In genomic region chr1:94502066-94502861, GRCm38 (mm10) we compare ENCODE assay signal across 25 mouse cellular contexts.
DNase-seq lines count a peak whose midpoint lies in the region; ATAC-seq lines count a peak whose summit lies in the region.
"Had no signal": no experiment of that assay in that cellular context is flagged by ENCODE, and none has a peak within 500 bp of the region (broad histone marks: within the 10 kb centered on the region; RNA-seq: fewer than 3 reads in every experiment).

No protein-coding gene starts in this region.

- H3K27ac ChIP-seq in embryonic facial prominence, embryonic 11.5 days (replicated peaks; ENCODE audit: low read depth, low read length): no peak overlapping the region
- no peak overlapping the region for H3K27ac ChIP-seq in embryonic facial prominence, embryonic 10.5 days (replicated peaks)
- H3K27ac ChIP-seq in midbrain, embryonic 14.5 days (replicated peaks; ENCODE audit: low read depth, low read length): no peak overlapping the region
- no peak overlapping the region for H3K27ac ChIP-seq in midbrain, embryonic 13.5 days
- H3K27ac ChIP-seq in forebrain, embryonic 14.5 days (ENCODE audit: low read depth, low read length): no peak overlapping the region
- peak overlapping the region; percentile 42; the same call in 1 of the 2 replicates for H3K27ac ChIP-seq in hindbrain, embryonic 15.5 days (replicated peaks)
- H3K27ac ChIP-seq: embryonic facial prominence, embryonic 15.5 days; limb, embryonic 13.5 days; liver, embryonic 12.5 days had no signal

- no peaks in the 10 kb centered on the region for H3K36me3 ChIP-seq in embryonic facial prominence, embryonic 11.5 days (replicated peaks; ENCODE audit: control insufficient read depth, insufficient read depth, low read depth, low read length)
- H3K36me3 ChIP-seq in embryonic facial prominence, embryonic 10.5 days (replicated peaks): no peaks in the 10 kb centered on the region
- no peaks in the 10 kb centered on the region for H3K36me3 ChIP-seq in midbrain, embryonic 14.5 days (ENCODE audit: control insufficient read depth, insufficient read depth, low read length)
- no peaks in the 10 kb centered on the region for H3K36me3 ChIP-seq in midbrain, embryonic 13.5 days
- H3K36me3 ChIP-seq in forebrain, embryonic 14.5 days (ENCODE audit: control insufficient read depth, insufficient read depth, low read length): no peaks in the 10 kb centered on the region
- no peaks in the 10 kb centered on the region for H3K36me3 ChIP-seq in hindbrain, embryonic 15.5 days
- H3K36me3 ChIP-seq: embryonic facial prominence, embryonic 15.5 days; heart, embryonic 12.5 days; limb, embryonic 13.5 days; liver, embryonic 12.5 days had no signal

- no peak overlapping the region for H3K4me2 ChIP-seq in embryonic facial prominence, embryonic 11.5 days (ENCODE audit: low read depth, low read length)
- no peak overlapping the region for H3K4me2 ChIP-seq in midbrain, embryonic 14.5 days (ENCODE audit: low read length)
- no peak overlapping the region for H3K4me2 ChIP-seq in midbrain, embryonic 13.5 days (replicated peaks)
- no peak overlapping the region for H3K4me2 ChIP-seq in forebrain, embryonic 14.5 days (ENCODE audit: low read length)
- H3K4me2 ChIP-seq in hindbrain, embryonic 15.5 days: no peak overlapping the region
- H3K4me2 ChIP-seq: embryonic facial prominence, embryonic 15.5 days; heart, embryonic 12.5 days; limb, embryonic 13.5 days; liver, embryonic 12.5 days had no signal

- WGBS in embryonic facial prominence, embryonic 11.5 days: 58% methylated on average over 6 of the region's 6 CpGs
- WGBS in embryonic facial prominence, embryonic 10.5 days: 70% methylated on average over 6 of the region's 6 CpGs
- WGBS in midbrain, embryonic 14.5 days: 66% methylated on average over 6 of the region's 6 CpGs
- 78% methylated on average over 6 of the region's 6 CpGs for WGBS in midbrain, embryonic 13.5 days
- WGBS in forebrain, embryonic 14.5 days: 30% methylated on average over 6 of the region's 6 CpGs
- 58% methylated on average over 6 of the region's 6 CpGs for WGBS in hindbrain, embryonic 15.5 days

- DNase-seq in embryonic facial prominence, embryonic 11.5 days (ENCODE audit: low spot score): peak; percentile 5
- DNase-seq in embryonic facial prominence, embryonic 10.5 days (ENCODE audit: low spot score): no peak
- DNase-seq in midbrain, embryonic 14.5 days: no peak
- DNase-seq in forebrain, embryonic 14.5 days (ENCODE audit: low spot score): peak; percentile 77
- DNase-seq in kidney, adult 8-10 months: no peak
- DNase-seq: adrenal gland, postnatal 14 days; cerebellum, adult 11 months; cerebellum, postnatal 14 days; gastrocnemius, postnatal 25 days; heart, adult 18-20 months; heart, postnatal 14 days; kidney, adult 11 months; kidney, postnatal 4 days; lung, adult 18-20 months; lung, postnatal 36 days; right cerebral cortex, postnatal 4 days; thymus, postnatal 25 days had no signal

- H3K4me1 ChIP-seq in embryonic facial prominence, embryonic 11.5 days (ENCODE audit: control insufficient read depth, insufficient read depth, low read length): no peaks in the 10 kb centered on the region
- H3K4me1 ChIP-seq in embryonic facial prominence, embryonic 10.5 days: no peaks in the 10 kb centered on the region
- 0 out of 2 replicates have a peak, but pooled peaks cover 2% of the 10 kb centered on the region for H3K4me1 ChIP-seq in midbrain, embryonic 14.5 days (ENCODE audit: control insufficient read depth, insufficient read depth, low read length)
- H3K4me1 ChIP-seq in midbrain, embryonic 13.5 days (replicated peaks): no peaks in the 10 kb centered on the region
- no peaks in the 10 kb centered on the region; the same call in 1 of the 2 replicates for H3K4me1 ChIP-seq in forebrain, embryonic 14.5 days (ENCODE audit: control insufficient read depth, insufficient read depth, low read length)
- H3K4me1 ChIP-seq in hindbrain, embryonic 15.5 days (replicated peaks): 0 out of 2 replicates have a peak, but pooled peaks cover 3% of the 10 kb centered on the region
- H3K4me1 ChIP-seq: embryonic facial prominence, embryonic 15.5 days; heart, embryonic 12.5 days; limb, embryonic 13.5 days; liver, embryonic 12.5 days; megakaryocyte, embryonic 14.5 days had no signal

- no peaks in the 10 kb centered on the region for H3K9me3 ChIP-seq in embryonic facial prominence, embryonic 11.5 days (replicated peaks; ENCODE audit: control insufficient read depth, low read length)
- no peaks in the 10 kb centered on the region for H3K9me3 ChIP-seq in embryonic facial prominence, embryonic 10.5 days
- no peaks in the 10 kb centered on the region for H3K9me3 ChIP-seq in midbrain, embryonic 14.5 days (ENCODE audit: control insufficient read depth, low read length)
- no peaks in the 10 kb centered on the region for H3K9me3 ChIP-seq in midbrain, embryonic 13.5 days
- no peaks in the 10 kb centered on the region for H3K9me3 ChIP-seq in forebrain, embryonic 14.5 days (replicated peaks; ENCODE audit: control insufficient read depth, low read length)
- no peaks in the 10 kb centered on the region for H3K9me3 ChIP-seq in hindbrain, embryonic 15.5 days
- H3K9me3 ChIP-seq: embryonic facial prominence, embryonic 15.5 days; heart, embryonic 12.5 days; limb, embryonic 13.5 days; liver, embryonic 12.5 days; megakaryocyte, embryonic 14.5 days had no signal

- H3K9ac ChIP-seq in embryonic facial prominence, embryonic 11.5 days (replicated peaks; ENCODE audit: low read length): no peak overlapping the region
- no peak overlapping the region for H3K9ac ChIP-seq in midbrain, embryonic 14.5 days (replicated peaks; ENCODE audit: low read length)
- no peak overlapping the region for H3K9ac ChIP-seq in midbrain, embryonic 13.5 days (replicated peaks)
- H3K9ac ChIP-seq in forebrain, embryonic 14.5 days (ENCODE audit: low read length): no peak overlapping the region
- no peak overlapping the region for H3K9ac ChIP-seq in hindbrain, embryonic 15.5 days
- H3K9ac ChIP-seq: embryonic facial prominence, embryonic 15.5 days; heart, embryonic 12.5 days; limb, embryonic 13.5 days; liver, embryonic 12.5 days had no signal

- no peak overlapping the region for H3K4me3 ChIP-seq in embryonic facial prominence, embryonic 11.5 days (ENCODE audit: low read depth, low read length)
- no peak overlapping the region for H3K4me3 ChIP-seq in embryonic facial prominence, embryonic 10.5 days
- H3K4me3 ChIP-seq in midbrain, embryonic 14.5 days (replicated peaks; ENCODE audit: low read depth, low read length): no peak overlapping the region
- H3K4me3 ChIP-seq in midbrain, embryonic 13.5 days (replicated peaks): no peak overlapping the region
- H3K4me3 ChIP-seq in forebrain, embryonic 14.5 days (ENCODE audit: low read depth, low read length): no peak overlapping the region
- H3K4me3 ChIP-seq in hindbrain, embryonic 15.5 days: no peak overlapping the region
- H3K4me3 ChIP-seq: embryonic facial prominence, embryonic 15.5 days; heart, embryonic 12.5 days; limb, embryonic 13.5 days; liver, embryonic 12.5 days; megakaryocyte, embryonic 14.5 days had no signal

- no peak for ATAC-seq in embryonic facial prominence, embryonic 11.5 days (replicated peaks; ENCODE audit: insufficient number of reproducible peaks, low FRiP score, low TSS enrichment, low read depth)
- ATAC-seq in midbrain, embryonic 14.5 days (ENCODE audit: low FRiP score, low TSS enrichment): peak; percentile 9; the same call in 1 of the 2 replicates
- ATAC-seq in midbrain, embryonic 13.5 days: no peak
- peak; percentile 24; the same call in 1 of the 2 replicates for ATAC-seq in forebrain, embryonic 14.5 days
- ATAC-seq in hindbrain, embryonic 15.5 days (ENCODE audit: low FRiP score, low read depth): peak; percentile 59; the same call in 1 of the 2 replicates
- ATAC-seq in cerebellum, adult (ENCODE audit: insufficient number of reproducible peaks, low FRiP score, low TSS enrichment): no peak
- ATAC-seq: liver, embryonic 12.5 days had no signal

- H3K27me3 ChIP-seq in embryonic facial prominence, embryonic 11.5 days (ENCODE audit: control insufficient read depth, insufficient read depth, low read length): no peaks in the 10 kb centered on the region
- no peaks in the 10 kb centered on the region for H3K27me3 ChIP-seq in embryonic facial prominence, embryonic 10.5 days (replicated peaks; ENCODE audit: low read depth, poor library complexity, severe bottlenecking)
- H3K27me3 ChIP-seq in midbrain, embryonic 14.5 days (ENCODE audit: control insufficient read depth, insufficient read depth, low read length): no peaks in the 10 kb centered on the region
- no peaks in the 10 kb centered on the region for H3K27me3 ChIP-seq in midbrain, embryonic 13.5 days
- H3K27me3 ChIP-seq in forebrain, embryonic 14.5 days (replicated peaks; ENCODE audit: control insufficient read depth, insufficient read depth, low read length): no peaks in the 10 kb centered on the region
- no peaks in the 10 kb centered on the region for H3K27me3 ChIP-seq in hindbrain, embryonic 15.5 days
- H3K27me3 ChIP-seq: embryonic facial prominence, embryonic 15.5 days; heart, embryonic 12.5 days; limb, embryonic 13.5 days; liver, embryonic 12.5 days; megakaryocyte, embryonic 14.5 days had no signal

Comparison
In these comparisons a context has a peak if more than half of its experiments do, and no peak if none do; other contexts are left out.
1. ATAC-seq: peak in midbrain, embryonic 14.5 days (single experiment), forebrain, embryonic 14.5 days (single experiment) and hindbrain, embryonic 15.5 days (single experiment); none in embryonic facial prominence, embryonic 11.5 days (single experiment), midbrain, embryonic 13.5 days (single experiment) and cerebellum, adult (single experiment).
2. DNase-seq: peak in embryonic facial prominence, embryonic 11.5 days (single experiment) and forebrain, embryonic 14.5 days (single experiment); none in embryonic facial prominence, embryonic 10.5 days (single experiment), midbrain, embryonic 14.5 days (single experiment) and kidney, adult 8-10 months (0 of 2).